Mouse (Mus musculus): ENCODE measurements around the gene Nap1l4. TPM values are rescaled to one million over a fixed set of nuclear protein-coding genes. Genes with fewer than 3 reads are reported as not detected.

Gene Nap1l4
- polyA plus RNA-seq, 2 experiments from 2014 or later = 288 to 395 TPM

- ATAC-seq = no peak
Observed at GRCm38 (mm10) chr7:143476702-143477335, 72.1 kb downstream of the Nap1l4 start.

- ATAC-seq = no peak
Observed at GRCm38 (mm10) chr7:143475876-143476275, 73.0 kb downstream of the Nap1l4 start.

GRCm38 (mm10) chr7:143474811-143475210 is 74.1 kb downstream of the Nap1l4 start:
- ATAC-seq = no peak

GRCm38 (mm10) chr7:143473347-143474101 is 75.4 kb downstream of the Nap1l4 start, which contains the start of gene Slc22a18:
Slc22a18 (plus strand) TSS chr7:143473736.
- ATAC-seq = no peak

- ATAC-seq = peak; percentile 66
Observed at GRCm38 (mm10) chr7:143469946-143470345, 79.0 kb downstream of the Nap1l4 start.

- no peak for ATAC-seq
Observed at GRCm38 (mm10) chr7:143467714-143468113, 81.2 kb downstream of the Nap1l4 start.

GRCm38 (mm10) chr7:143466099-143466677 is 82.7 kb downstream of the Nap1l4 start:
- peak; percentile 46 for ATAC-seq

- no peak for ATAC-seq
Observed at GRCm38 (mm10) chr7:143464811-143465560, 83.9 kb downstream of the Nap1l4 start.

GRCm38 (mm10) chr7:143463865-143464415 is 85.0 kb downstream of the Nap1l4 start:
- ATAC-seq = no peak

Other genes starting within 250 kb of the Nap1l4 start
- 1 to 10 TPM in 1 of 2 experiments, under 1 TPM in 1; 0.87 to 1.3 TPM for gene Cdkn1c, start 88.1 kb downstream of the Nap1l4 start, polyA plus RNA-seq (2017; shearing (Covaris generic))
- not detected for gene Slc22a18, start 75.4 kb downstream of the Nap1l4 start, polyA plus RNA-seq (2017; shearing (Covaris generic))
- under 1 TPM in 1 of 2 experiments, not detected in 1; 0.58 TPM for gene Phlda2, start 46.0 kb downstream of the Nap1l4 start, polyA plus RNA-seq (2017; shearing (Covaris generic))
- 10 to 100 TPM; 29.5 to 51.5 TPM for gene Cars, start 51.0 kb upstream of the Nap1l4 start, polyA plus RNA-seq (2017; shearing (Covaris generic))
- 100 to 1,000 TPM; 111 to 143 TPM for gene Tnfrsf26, start 79.6 kb upstream of the Nap1l4 start, polyA plus RNA-seq (2017; shearing (Covaris generic))
- 10 to 100 TPM; 17.4 to 22.8 TPM for gene Tnfrsf22, start 100.6 kb upstream of the Nap1l4 start, polyA plus RNA-seq (2017; shearing (Covaris generic))
- gene Tnfrsf23, start 136.8 kb upstream of the Nap1l4 start, polyA plus RNA-seq (2017; shearing (Covaris generic)) = 1 to 10 TPM; 2.6 to 4.3 TPM
- gene Osbpl5, start 207.9 kb upstream of the Nap1l4 start, polyA plus RNA-seq (2017; shearing (Covaris generic)) = 10 to 100 TPM; 17.2 to 31.0 TPM
- not detected for gene Mrgprg, start 217.9 kb upstream of the Nap1l4 start, polyA plus RNA-seq (2017; shearing (Covaris generic))
- 10 to 100 TPM in 1 of 2 experiments, 1 to 10 TPM in 1; 5.7 to 11.7 TPM for gene Mrgpre, start 235.4 kb upstream of the Nap1l4 start, polyA plus RNA-seq (2017; shearing (Covaris generic))